Mouse (Mus musculus) ovary, postnatal 14 days (tissue): ENCODE data around the gene Lrrc38.

Source experiments
- DNase-seq: peaks from one replicate; pipeline ENCODE4 v3.0.0; 2022; ENCODE audit warnings: low spot score

Gene Lrrc38

DNA sequence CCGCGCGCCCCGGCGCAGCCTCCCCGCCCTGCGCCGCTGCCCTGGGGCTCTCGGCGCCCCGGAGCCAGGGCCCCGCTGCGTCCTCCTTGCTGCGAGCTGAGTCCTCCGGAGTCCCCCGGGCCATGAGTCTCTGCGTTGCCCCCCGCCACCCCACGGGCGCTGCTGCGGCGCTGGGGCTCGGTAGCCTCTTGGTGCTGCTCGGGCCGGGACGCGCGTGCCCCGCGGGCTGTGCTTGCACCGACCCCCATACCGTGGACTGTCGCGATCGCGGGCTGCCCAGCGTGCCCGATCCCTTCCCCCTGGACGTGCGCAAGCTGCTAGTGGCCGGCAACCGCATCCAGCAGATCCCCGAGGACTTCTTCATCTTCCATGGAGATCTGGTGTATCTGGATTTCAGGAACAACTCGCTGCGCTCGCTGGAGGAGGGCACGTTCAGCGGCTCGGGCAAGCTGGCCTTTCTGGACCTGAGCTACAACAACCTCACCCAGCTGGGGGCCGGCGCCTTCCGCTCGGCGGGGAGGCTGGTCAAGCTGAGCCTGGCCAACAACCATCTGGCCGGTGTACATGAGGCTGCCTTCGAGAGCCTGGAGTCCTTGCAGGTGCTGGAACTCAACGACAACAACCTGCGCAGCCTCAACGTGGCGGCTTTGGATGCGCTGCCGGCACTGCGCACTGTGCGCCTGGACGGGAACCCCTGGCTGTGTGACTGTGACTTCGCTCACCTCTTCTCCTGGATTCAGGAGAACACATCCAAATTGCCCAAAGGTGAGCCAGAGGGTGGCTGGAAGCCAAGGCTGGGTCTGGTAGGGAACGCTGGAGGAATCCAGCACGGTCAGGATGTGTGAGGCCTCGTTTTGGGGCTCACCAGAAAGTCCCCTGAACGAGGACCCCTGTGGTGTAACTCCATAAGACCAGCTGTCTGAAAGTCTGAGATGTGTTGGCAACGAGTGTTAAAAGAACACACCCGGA is 774 bp downstream of the Lrrc38 start:
- DNase-seq, result no peak

DNA sequence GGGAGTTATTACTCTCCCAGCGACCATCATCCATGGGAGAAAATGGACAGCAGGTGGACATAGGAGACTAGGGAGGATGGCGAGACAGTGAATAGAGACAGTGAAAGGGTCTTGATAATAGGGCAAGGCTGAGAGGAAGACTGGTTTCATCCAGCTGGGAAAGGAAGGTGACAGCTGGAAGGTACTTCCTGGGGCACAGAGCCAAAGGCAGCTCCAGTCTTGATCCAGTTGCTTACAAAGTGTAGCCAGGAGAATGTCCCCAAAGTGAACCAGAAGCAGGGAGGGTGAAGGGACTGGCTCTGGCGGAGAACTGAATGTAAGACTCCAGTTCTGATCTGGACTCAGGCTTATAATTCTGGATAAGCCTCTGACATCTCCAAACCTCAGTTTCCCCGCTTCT is 2.7 kb downstream of the Lrrc38 start:
- DNase-seq, result no peak

DNA sequence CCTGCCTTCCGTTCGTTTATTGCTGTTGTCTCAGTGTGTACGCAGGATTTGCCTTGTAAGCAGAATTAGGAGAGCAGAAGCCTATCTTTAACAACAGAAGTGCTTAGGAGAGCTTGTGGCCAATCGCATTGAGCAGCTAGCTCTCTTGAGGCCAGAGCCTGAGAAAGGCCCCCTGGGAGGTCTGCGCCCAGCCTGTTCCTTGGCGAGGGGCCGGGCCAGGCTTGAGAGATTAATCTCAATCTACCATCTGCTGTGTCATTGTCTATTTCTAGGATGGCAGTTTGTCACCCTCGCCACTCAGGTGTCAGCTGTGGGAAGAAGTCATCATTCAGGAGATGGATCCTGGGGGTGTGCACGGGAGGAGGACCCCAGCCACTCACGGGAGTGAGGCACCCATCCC is 12.0 kb downstream of the Lrrc38 start:
- DNase-seq, result no peak

GRCm38 (mm10) chr4:143366415-143367041 is 17.0 kb downstream of the Lrrc38 start:
- no peak for DNase-seq

GRCm38 (mm10) chr4:143379480-143379879 is 29.9 kb downstream of the Lrrc38 start:
- DNase-seq, result no peak

DNA sequence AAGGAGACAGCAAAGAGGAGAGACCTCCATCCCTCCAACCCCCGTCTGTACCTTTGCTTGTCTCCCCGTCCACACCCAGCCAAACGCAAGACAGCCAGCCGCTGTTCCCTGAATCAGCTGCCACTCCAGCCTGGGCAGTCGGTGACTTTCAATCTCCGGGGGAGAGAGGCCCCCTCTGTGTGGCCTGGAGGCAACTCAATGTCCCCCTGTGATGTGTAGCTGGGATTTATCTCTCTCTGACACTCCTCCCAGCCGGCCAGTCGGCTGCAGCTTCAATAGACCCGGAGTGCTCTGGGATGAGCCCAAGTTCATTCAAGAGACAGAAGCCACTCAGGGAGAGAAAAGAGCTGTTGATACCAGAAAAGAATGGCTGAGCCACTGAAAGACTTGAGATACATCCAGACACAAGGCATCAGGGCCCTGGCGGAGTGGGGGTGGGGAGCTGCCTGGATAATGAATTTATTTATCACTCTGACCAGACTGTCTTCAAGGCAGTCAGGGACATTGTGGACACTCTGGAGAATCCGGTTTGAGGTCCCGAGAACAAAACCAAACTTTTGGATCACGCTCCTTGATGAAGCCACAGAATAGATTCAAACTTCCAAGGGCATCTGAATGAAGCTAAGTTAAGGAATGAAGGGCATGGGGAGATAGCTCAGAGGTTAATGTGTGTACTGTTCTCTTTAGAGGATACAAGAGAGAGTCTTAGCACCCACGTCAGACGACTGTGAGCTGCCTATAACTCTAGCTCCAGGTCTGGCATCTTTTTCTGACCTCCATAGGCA is 30.6 kb downstream of the Lrrc38 start:
- no peak for DNase-seq

- DNase-seq, result peak; percentile 39
Observed at GRCm38 (mm10) chr4:143380716-143381004, 31.1 kb downstream of the Lrrc38 start.

- DNase-seq, result no peak
Observed at GRCm38 (mm10) chr4:143382163-143382562, 32.6 kb downstream of the Lrrc38 start.

- no peak for DNase-seq
Observed at GRCm38 (mm10) chr4:143383646-143384045, 34.1 kb downstream of the Lrrc38 start.

- peak; percentile 20 for DNase-seq
Observed at GRCm38 (mm10) chr4:143388955-143389702, 39.6 kb downstream of the Lrrc38 start.

GRCm38 (mm10) chr4:143394181-143394580 is 44.6 kb downstream of the Lrrc38 start, which contains the start of gene Pramel1:
TSS of gene Pramel1 (plus strand) at chr4:143394428.
- no peak for DNase-seq

DNA sequence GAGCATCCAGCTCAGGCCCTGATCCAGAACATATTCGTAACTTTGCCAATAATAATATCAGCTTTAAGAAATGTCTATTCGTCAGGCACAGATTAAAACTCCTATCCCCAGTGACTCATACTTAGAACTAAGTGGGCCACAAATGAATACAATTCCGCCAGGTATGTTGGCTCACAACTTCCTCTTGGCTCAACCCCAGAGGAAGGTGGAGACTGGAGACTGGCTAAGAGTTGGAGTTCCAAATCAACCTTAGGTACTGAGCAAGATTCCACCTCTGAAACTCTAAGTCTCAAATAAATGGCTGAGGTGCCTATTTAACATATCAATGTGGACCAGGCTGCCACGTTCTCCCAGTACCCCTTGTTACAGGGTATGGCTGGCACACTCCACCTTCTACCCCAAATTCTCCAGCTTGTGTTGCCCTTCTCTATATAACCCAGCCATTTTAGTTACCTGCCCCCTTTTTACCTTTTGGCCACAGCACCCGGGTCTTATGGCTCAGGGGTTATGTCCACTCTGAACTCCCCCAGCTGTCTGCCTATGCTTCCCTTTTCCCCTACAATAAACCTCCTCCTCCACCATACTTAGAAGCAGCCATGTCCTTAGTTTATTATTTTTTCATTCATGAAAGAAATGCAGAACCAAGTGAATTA is 62.1 kb downstream of the Lrrc38 start:
- peak; percentile 10 for DNase-seq

DNA sequence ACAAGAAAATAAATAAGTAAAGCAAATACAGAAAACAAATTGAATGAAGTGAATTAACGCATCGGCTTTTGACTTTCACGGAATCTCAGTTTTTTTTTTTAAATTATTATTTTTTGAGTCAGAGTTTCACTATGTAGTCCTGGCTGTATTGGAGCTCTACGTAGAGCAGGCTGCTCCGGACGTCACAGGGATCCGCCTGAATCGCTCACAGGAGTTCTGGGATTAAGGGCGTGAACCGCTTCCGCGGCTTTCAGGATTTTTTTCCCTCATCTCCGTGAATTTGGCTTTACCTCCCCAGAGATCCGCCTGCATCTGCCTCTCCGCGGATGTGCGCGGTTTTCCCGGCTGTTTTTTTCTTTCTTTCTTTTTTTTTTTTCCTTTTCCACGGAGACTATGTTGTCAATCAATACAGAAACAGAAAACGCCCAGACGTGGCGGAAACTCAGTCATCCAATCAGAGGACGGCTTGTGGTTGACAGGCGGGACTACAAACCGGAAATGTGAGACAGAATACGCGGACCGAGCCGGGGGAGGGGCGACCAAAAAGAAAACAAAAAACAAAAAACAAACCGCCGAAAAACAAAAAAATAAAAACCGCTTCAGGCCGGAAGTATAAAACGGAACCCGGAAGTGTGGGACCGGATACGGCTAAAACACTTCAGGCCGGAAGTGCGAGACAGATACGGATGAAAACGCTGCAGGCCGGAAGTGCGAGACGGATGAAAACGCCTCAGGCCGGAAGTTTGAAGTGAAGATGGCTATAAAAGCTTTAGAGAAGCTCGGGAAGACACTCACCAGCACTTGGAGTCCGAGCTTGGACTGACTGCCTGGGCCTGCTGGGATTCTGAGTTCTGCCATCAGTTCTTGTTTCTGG is 62.9 kb downstream of the Lrrc38 start, which contains the start of gene Pramef8:
Gene Pramef8 (plus strand): TSS at position 208 of the 874 bp plus-strand sequence.
- DNase-seq, result peak; percentile 79

DNA sequence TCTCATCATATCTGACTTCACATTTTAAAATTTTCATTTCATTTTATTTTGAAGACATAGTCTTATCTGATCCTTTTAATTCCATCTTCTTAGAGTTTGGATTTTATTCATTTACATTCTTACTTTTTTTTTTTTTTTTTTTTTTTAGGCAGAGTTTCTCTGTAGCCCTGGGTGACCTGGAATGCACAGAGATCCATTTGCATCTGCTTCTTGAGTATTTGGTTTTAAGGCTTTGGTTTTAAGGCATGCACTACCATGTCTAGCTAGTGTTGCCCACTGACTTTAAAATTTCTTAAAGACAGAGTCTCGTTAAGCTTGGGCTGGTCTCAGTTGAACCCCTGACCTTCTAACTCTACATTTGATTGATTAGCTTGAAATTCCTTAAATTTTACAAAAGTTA is 64.1 kb downstream of the Lrrc38 start:
- no peak for DNase-seq

DNA sequence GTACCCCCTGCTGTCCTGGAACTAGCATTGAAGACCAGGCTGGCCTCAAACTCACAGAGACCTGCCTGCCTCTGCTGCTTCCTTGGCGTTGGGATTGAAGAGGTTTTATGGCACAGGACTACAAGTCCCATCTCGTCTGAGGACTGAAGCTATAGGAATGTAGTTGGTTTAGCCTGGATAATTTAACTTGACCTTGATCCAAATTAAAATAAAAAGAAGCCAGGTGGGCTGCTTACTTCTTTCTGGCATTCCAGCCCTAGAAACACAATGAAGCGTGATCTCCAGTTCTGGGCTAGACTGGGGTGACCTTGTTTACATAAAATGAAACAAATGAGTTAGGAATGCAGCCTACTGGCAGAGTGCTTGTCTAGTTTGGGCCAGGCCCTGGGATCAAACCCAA is 64.6 kb downstream of the Lrrc38 start:
- DNase-seq, result no peak
